Mouse (Mus musculus) forebrain, embryonic 15.5 days (tissue): Measurements from ENCODE around the gene Shisa4. TPM values are rescaled to one million over a fixed set of nuclear protein-coding genes. Genes with fewer than 3 reads are reported as not detected.
A peak's percentile ranks its signal among the peaks of the same experiment; 100 is the strongest.

Experiments used
- ATAC-seq: fragments of 200-750 bp; cut with Nextera tagmentation; replicated peaks from 2 replicates; pipeline ENCODE4 v1.8.0; 2017; ENCODE audit warnings: mild to moderate bottlenecking, moderate TSS enrichment, moderate library complexity
- H3K27ac ChIP-seq: fragments of 300-500 bp; sonication (generic); replicated peaks from 2 replicates; pipeline ENCODE4 v1.5.1; 2015; ENCODE audit warnings: mild to moderate bottlenecking, inconsistent platforms
- H3K27me3 ChIP-seq: fragments of 300-500 bp; sonication (generic); 2 replicates; pipeline ENCODE4 v1.6.1; 2015; ENCODE audit warnings: inconsistent platforms
- H3K36me3 ChIP-seq: fragments of 300-500 bp; sonication (generic); 2 replicates; pipeline ENCODE4 v1.6.1; 2015; ENCODE audit warnings: mild to moderate bottlenecking, inconsistent platforms
- H3K4me1 ChIP-seq: fragments of 300-500 bp; sonication (generic); 2 replicates; pipeline ENCODE4 v1.6.1; 2015; ENCODE audit warnings: inconsistent platforms
- H3K4me2 ChIP-seq: fragments of 300-500 bp; sonication (generic); replicated peaks from 2 replicates; pipeline ENCODE4 v1.6.1; 2015; ENCODE audit warnings: mild to moderate bottlenecking, inconsistent platforms
- H3K4me3 ChIP-seq: fragments of 300-500 bp; sonication (generic); 2 replicates; pipeline ENCODE4 v1.5.1; 2015; ENCODE audit warnings: mild to moderate bottlenecking, inconsistent platforms
- H3K9ac ChIP-seq: fragments of 300-500 bp; sonication (generic); replicated peaks from 2 replicates; pipeline ENCODE4 v1.6.1; 2015; ENCODE audit warnings: mild to moderate bottlenecking, inconsistent platforms
- H3K9me3 ChIP-seq: fragments of 300-500 bp; sonication (generic); 2 replicates; pipeline ENCODE4 v1.6.1; 2016; ENCODE audit warnings: inconsistent platforms
- WGBS: fragments of 180-500 bp; shearing (Covaris S2); methylation state at CpG from one replicate; pipeline ENCODE4 v1.1.7; 2015; ENCODE audit warnings: mixed read lengths; 5-methylcytosine and 5-hydroxymethylcytosine counted together
- polyA plus RNA-seq: library from polyadenylated mRNA; unstranded; fragments of >200 nt; fragmentation: Nextera tagmentation; extraction: Ambion mirVana; gene quantifications from 2 replicates; pipeline ENCODE4 v1.2.1, GENCODE M21; 2015

Shisa4 gene
- polyA plus RNA-seq, 1 experiment from 2014 or later, result 94.3 TPM

GRCm38 (mm10) chr1:135380071-135380991, 5.3 kb upstream of the Shisa4 start:
- no peaks in the 10 kb centered on the region for H3K9me3 ChIP-seq
- peaks cover 9% of the 10 kb centered on the region for H3K4me1 ChIP-seq
- H3K4me2 ChIP-seq, result no peak overlapping the region
- no peaks in the 10 kb centered on the region for H3K27me3 ChIP-seq
- peak overlapping the region; percentile 27 for H3K27ac ChIP-seq
- 62% methylated on average over 15 of the region's 15 CpGs for WGBS
- ATAC-seq, result peak; percentile 25; the same call in 1 of the 2 replicates
- peaks cover 32% of the 10 kb centered on the region for H3K36me3 ChIP-seq
- H3K4me3 ChIP-seq, result no peak overlapping the region
- H3K9ac ChIP-seq, result no peak overlapping the region

GRCm38 (mm10) chr1:135379048-135379447, 4.0 kb upstream of the Shisa4 start:
- Histone ChIP-seq H3K27me3 (no peaks in the 10 kb centered on the region), H3K36me3 (peaks cover 20% of the 10 kb centered on the region), H3K4me3 (no peak overlapping the region), H3K9ac (no peak overlapping the region), H3K27ac (no peak overlapping the region), H3K4me2 (no peak overlapping the region), H3K4me1 (peaks cover 16% of the 10 kb centered on the region), H3K9me3 (no peaks in the 10 kb centered on the region)
- 69% methylated on average over 2 of the region's 2 CpGs for WGBS
- ATAC-seq, result no peak

GRCm38 (mm10) chr1:135378576-135378975, 3.5 kb upstream of the Shisa4 start:
- 67% methylated on average over 9 of the region's 9 CpGs for WGBS
- H3K4me1 ChIP-seq, result peaks cover 20% of the 10 kb centered on the region
- H3K27me3 ChIP-seq, result no peaks in the 10 kb centered on the region
- no peaks in the 10 kb centered on the region for H3K9me3 ChIP-seq
- H3K9ac ChIP-seq, result no peak overlapping the region
- peaks cover 15% of the 10 kb centered on the region for H3K36me3 ChIP-seq
- no peak for ATAC-seq
- no peak overlapping the region for H3K4me2 ChIP-seq
- no peak overlapping the region for H3K4me3 ChIP-seq
- H3K27ac ChIP-seq, result no peak overlapping the region

GRCm38 (mm10) chr1:135374175-135374867, 716 bp downstream of the Shisa4 start:
- Histone ChIP-seq H3K27me3 (no peaks in the 10 kb centered on the region), H3K36me3 (no peaks in the 10 kb centered on the region), H3K4me1 (peaks cover 33% of the 10 kb centered on the region), H3K4me2 (peak overlapping the region; percentile 67), H3K27ac (peak overlapping the region; percentile 31), H3K9me3 (no peaks in the 10 kb centered on the region), H3K9ac (peak overlapping the region; percentile 79), H3K4me3 (peak overlapping the region; percentile 56)
- WGBS, result 2% methylated on average over 19 of the region's 19 CpGs
- ATAC-seq, result 0 out of 2 replicates have a peak, but pooled peaks have one; percentile 3

GRCm38 (mm10) chr1:135373171-135373677, 1.8 kb downstream of the Shisa4 start:
- Histone ChIP-seq H3K9me3 (no peaks in the 10 kb centered on the region), H3K27ac (no peak overlapping the region; the same call in 1 of the 2 replicates), H3K4me2 (peak overlapping the region; percentile 34), H3K4me1 (peaks cover 42% of the 10 kb centered on the region), H3K27me3 (no peaks in the 10 kb centered on the region), H3K9ac (peak overlapping the region; percentile 48), H3K4me3 (peak overlapping the region; percentile 30), H3K36me3 (no peaks in the 10 kb centered on the region)
- 55% methylated on average over 4 of the region's 4 CpGs for WGBS
- ATAC-seq, result no peak

GRCm38 (mm10) chr1:135369415-135369814, 5.6 kb downstream of the Shisa4 start:
- 81% methylated on average over 5 of the region's 5 CpGs for WGBS
- peaks cover 40% of the 10 kb centered on the region for H3K4me1 ChIP-seq
- H3K36me3 ChIP-seq, result no peaks in the 10 kb centered on the region
- no peak overlapping the region for H3K27ac ChIP-seq
- no peak overlapping the region; the same call in 1 of the 2 replicates for H3K4me2 ChIP-seq
- H3K9ac ChIP-seq, result no peak overlapping the region
- no peak for ATAC-seq
- H3K27me3 ChIP-seq, result no peaks in the 10 kb centered on the region
- no peak overlapping the region for H3K4me3 ChIP-seq
- H3K9me3 ChIP-seq, result no peaks in the 10 kb centered on the region

- no peak for ATAC-seq
Observed at GRCm38 (mm10) chr1:135368982-135369381, 6.1 kb downstream of the Shisa4 start.

GRCm38 (mm10) chr1:135368245-135368644, 6.8 kb downstream of the Shisa4 start:
- no peaks in the 10 kb centered on the region for H3K27me3 ChIP-seq
- peaks cover 30% of the 10 kb centered on the region for H3K4me1 ChIP-seq
- H3K4me2 ChIP-seq, result peak overlapping the region; percentile 78
- peak overlapping the region; percentile 47 for H3K4me3 ChIP-seq
- no peaks in the 10 kb centered on the region for H3K36me3 ChIP-seq
- under 1% methylated on average over 20 of the region's 20 CpGs for WGBS
- H3K9ac ChIP-seq, result peak overlapping the region; percentile 53
- no peak overlapping the region for H3K27ac ChIP-seq
- ATAC-seq, result peak; percentile 72
- no peaks in the 10 kb centered on the region for H3K9me3 ChIP-seq

More at GRCm38 (mm10) chr1:135368982-135369381, 6.1 kb downstream of the Shisa4 start:
- no peak overlapping the region for H3K27ac ChIP-seq
- WGBS, result 14% methylated on average over 14 of the region's 14 CpGs
- peak overlapping the region; percentile 47 for H3K4me3 ChIP-seq
- H3K36me3 ChIP-seq, result no peaks in the 10 kb centered on the region
- peak overlapping the region; percentile 53; the same call in 1 of the 2 replicates for H3K9ac ChIP-seq
- H3K9me3 ChIP-seq, result no peaks in the 10 kb centered on the region
- H3K4me1 ChIP-seq, result peaks cover 36% of the 10 kb centered on the region
- H3K4me2 ChIP-seq, result peak overlapping the region; percentile 78
- H3K27me3 ChIP-seq, result no peaks in the 10 kb centered on the region

GRCm38 (mm10) chr1:135367595-135367994, 7.4 kb downstream of the Shisa4 start:
- no peak overlapping the region for H3K27ac ChIP-seq
- no peaks in the 10 kb centered on the region for H3K27me3 ChIP-seq
- H3K36me3 ChIP-seq, result no peaks in the 10 kb centered on the region
- H3K4me1 ChIP-seq, result peaks cover 24% of the 10 kb centered on the region
- 73% methylated on average over 8 of the region's 8 CpGs for WGBS
- no peak for ATAC-seq
- H3K9me3 ChIP-seq, result no peaks in the 10 kb centered on the region
- H3K4me3 ChIP-seq, result no peak overlapping the region
- H3K9ac ChIP-seq, result no peak overlapping the region
- no peak overlapping the region for H3K4me2 ChIP-seq

GRCm38 (mm10) chr1:135367005-135367404, 8.0 kb downstream of the Shisa4 start:
- H3K9ac ChIP-seq, result no peak overlapping the region
- WGBS, result 84% methylated on average over 7 of the region's 7 CpGs
- no peak for ATAC-seq
- H3K36me3 ChIP-seq, result no peaks in the 10 kb centered on the region
- peaks cover 18% of the 10 kb centered on the region for H3K4me1 ChIP-seq
- no peak overlapping the region for H3K4me2 ChIP-seq
- no peaks in the 10 kb centered on the region for H3K9me3 ChIP-seq
- no peak overlapping the region for H3K27ac ChIP-seq
- no peaks in the 10 kb centered on the region for H3K27me3 ChIP-seq
- H3K4me3 ChIP-seq, result no peak overlapping the region

GRCm38 (mm10) chr1:135366380-135366779, 8.7 kb downstream of the Shisa4 start:
- Histone ChIP-seq H3K36me3 (no peaks in the 10 kb centered on the region), H3K9ac (no peak overlapping the region), H3K27me3 (no peaks in the 10 kb centered on the region), H3K9me3 (no peaks in the 10 kb centered on the region), H3K4me2 (no peak overlapping the region), H3K4me3 (no peak overlapping the region), H3K4me1 (peaks cover 13% of the 10 kb centered on the region), H3K27ac (no peak overlapping the region)
- no peak for ATAC-seq

GRCm38 (mm10) chr1:135363446-135363845, 11.6 kb downstream of the Shisa4 start:
- no peak for ATAC-seq
- Histone ChIP-seq H3K27me3 (no peaks in the 10 kb centered on the region), H3K4me2 (no peak overlapping the region), H3K4me3 (no peak overlapping the region), H3K4me1 (peaks cover 6% of the 10 kb centered on the region; the same call in 1 of the 2 replicates), H3K9me3 (no peaks in the 10 kb centered on the region), H3K27ac (no peak overlapping the region), H3K36me3 (no peaks in the 10 kb centered on the region), H3K9ac (no peak overlapping the region)
- WGBS, result 94% methylated on average over 8 of the region's 8 CpGs
